Mouse (Mus musculus) bone marrow, adult 2 months (tissue): Measurements from ENCODE around the gene Spatc1l. TPM values are rescaled to one million over a fixed set of nuclear protein-coding genes. Genes with fewer than 3 reads are reported as not detected.

ENCODE experiments used
- H3K27ac ChIP-seq: fragments of 200-500 bp; 2 replicates; pipeline ENCODE4 v1.5.1; 2012; ENCODE audit warnings: low read depth, mild to moderate bottlenecking, control low read depth, inconsistent platforms, low read length; ENCODE audit not compliant: control insufficient read depth, poor library complexity, insufficient read depth
- H3K4me1 ChIP-seq: fragments of 200-500 bp; 2 replicates; pipeline ENCODE4 v1.6.1; 2011; ENCODE audit warnings: low read length; ENCODE audit not compliant: control insufficient read depth, insufficient read depth
- H3K4me3 ChIP-seq: fragments of 200-500 bp; replicated peaks from 2 replicates; pipeline ENCODE3; 2011; ENCODE audit warnings: mild to moderate bottlenecking, low read depth, low read length, control low read depth; ENCODE audit not compliant: control insufficient read depth
- CTCF ChIP-seq: fragments of 200-500 bp; IDR thresholded peaks from 2 replicates; pipeline ENCODE4 v1.5.1; 2011; ENCODE audit warnings: low read length, control low read depth; ENCODE audit not compliant: control insufficient read depth, insufficient read depth
- POLR2A ChIP-seq: fragments of 200-500 bp; IDR thresholded peaks from 2 replicates; pipeline ENCODE4 v1.6.1; 2011; ENCODE audit warnings: low read depth, mild to moderate bottlenecking, control low read depth, low read length, borderline replicate concordance; ENCODE audit not compliant: control insufficient read depth
- WGBS: fragments of 180-500 bp; shearing (Covaris S2); methylation state at CpG from one replicate; pipeline ENCODE4 v1.1.7; 2018; 5-methylcytosine and 5-hydroxymethylcytosine counted together
- polyA plus RNA-seq: library from polyadenylated mRNA; stranded (reverse); fragments of >200 nt; gene quantifications from 2 replicates; pipeline ENCODE4 v1.2.4, GENCODE M21; 2011; ENCODE audit warnings: low replicate concordance; ENCODE audit not compliant: missing spikeins, insufficient read depth, insufficient read length

Spatc1l gene
- polyA plus RNA-seq, 1 experiment = not detected

DNA sequence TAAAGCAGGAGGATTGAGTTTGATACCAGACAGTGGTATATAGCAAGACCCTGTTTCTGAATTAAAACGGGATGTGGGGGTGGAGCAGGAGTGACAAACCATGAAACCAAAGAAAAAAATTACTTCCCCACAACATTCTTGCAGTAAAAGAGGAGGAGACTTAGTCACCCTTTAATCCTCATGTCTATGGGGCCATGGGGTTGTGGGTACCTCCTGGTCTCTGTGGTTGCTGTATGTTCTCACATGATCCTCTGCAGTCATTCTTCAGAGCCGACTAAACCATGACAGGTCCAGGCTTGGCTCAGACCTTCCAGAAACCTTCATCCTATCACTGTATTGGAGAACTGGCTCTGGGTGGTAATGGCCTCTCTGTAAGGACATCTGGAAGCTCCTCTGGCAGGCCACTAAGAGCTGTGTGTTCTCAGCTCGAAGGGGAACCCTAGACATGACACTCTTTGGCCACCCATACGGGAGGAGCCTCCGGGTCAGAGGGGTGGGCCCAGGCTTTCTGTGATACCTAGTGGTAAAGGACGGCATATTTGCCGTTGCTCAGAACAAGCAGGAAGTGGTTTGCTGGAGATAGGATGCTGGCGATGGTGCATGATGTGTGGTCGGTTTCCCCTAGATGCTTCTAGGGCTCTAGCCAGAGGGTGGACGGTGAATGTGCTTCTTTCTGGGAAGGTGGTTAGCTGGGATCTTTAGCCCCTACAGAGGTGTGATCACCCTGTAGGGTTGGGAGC, 19.3 kb upstream of the Spatc1l start:
- Histone ChIP-seq H3K27ac (no peak overlapping the region), H3K4me1 (peaks cover 2% of the 10 kb centered on the region; the same call in 1 of the 2 replicates), H3K4me3 (no peak overlapping the region)
- WGBS = 8% methylated on average over 10 of the region's 10 CpGs
- TF ChIP-seq POLR2A (no peak), CTCF (no peak)

DNA sequence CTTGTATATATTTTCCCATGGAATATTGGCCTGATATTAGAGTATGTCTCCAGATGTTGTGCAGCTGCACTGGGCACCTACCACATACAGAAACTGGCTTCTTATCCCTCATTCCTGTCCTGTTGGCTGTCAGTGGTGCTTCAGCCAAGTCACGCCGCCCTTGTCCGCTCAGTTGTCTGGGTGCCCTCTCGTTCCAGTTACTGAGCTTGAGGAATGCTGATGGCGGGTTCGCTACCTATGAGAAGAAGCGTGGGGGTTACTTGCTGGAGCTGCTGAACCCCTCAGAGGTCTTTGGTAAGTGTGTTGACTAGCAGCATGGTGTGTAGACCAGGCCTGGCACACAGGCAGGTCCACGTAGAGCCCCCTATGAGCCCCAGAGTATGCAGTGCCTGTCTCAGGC, 15.5 kb upstream of the Spatc1l start:
- no peak overlapping the region for H3K4me3 ChIP-seq
- TF ChIP-seq POLR2A = no peak
- no peak for TF ChIP-seq CTCF
- H3K4me1 ChIP-seq = peaks cover 2% of the 10 kb centered on the region; the same call in 1 of the 2 replicates
- H3K27ac ChIP-seq = no peak overlapping the region
- WGBS = 94% methylated on average over 8 of the region's 8 CpGs

DNA sequence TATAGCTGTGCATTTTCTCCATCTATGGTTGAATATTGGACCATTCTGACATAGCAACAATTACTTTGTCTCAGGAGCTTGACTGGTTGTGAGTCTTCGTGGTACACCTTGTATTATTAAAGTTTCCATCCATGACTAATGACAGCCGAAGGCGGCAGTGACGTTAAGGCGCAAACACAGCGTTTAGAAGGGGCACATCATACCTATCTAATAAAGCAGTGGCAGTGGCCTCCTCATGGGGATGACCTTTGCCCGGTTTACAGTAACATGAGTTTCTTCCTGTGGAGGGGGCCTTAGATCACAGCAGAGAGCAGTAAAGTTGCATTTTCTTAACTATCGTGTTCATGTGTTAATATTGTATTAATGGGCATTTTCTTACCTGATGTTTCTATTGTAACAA, 13.9 kb upstream of the Spatc1l start:
- no peak overlapping the region for H3K27ac ChIP-seq
- no peaks in the 10 kb centered on the region for H3K4me1 ChIP-seq
- TF ChIP-seq CTCF (no peak), POLR2A (no peak)
- H3K4me3 ChIP-seq = no peak overlapping the region
- WGBS = 91% methylated on average over 8 of the region's 8 CpGs

DNA sequence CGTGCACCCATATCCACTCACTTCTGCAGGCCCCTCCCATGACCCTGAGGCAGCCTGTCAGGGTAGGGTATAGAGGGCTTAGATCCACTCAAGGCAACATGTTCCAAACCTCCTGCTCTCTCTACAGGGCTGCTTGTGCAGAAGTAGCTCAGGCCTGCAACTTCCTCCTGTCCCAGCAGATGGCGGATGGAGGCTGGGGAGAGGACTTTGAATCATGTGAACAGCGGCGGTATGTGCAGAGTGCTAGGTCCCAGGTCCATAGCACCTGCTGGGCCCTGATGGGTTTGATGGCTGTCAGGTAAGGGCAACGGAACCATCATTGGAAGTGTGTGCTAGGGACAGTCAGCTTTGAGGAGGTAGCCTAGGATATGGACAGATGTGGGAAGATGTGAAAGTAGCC, 11.6 kb upstream of the Spatc1l start:
- TF ChIP-seq CTCF = peak; percentile 16; the same call in 1 of the 2 replicates
- no peak for TF ChIP-seq POLR2A
- WGBS = 87% methylated on average over 5 of the region's 5 CpGs
- H3K4me1 ChIP-seq = no peaks in the 10 kb centered on the region

DNA sequence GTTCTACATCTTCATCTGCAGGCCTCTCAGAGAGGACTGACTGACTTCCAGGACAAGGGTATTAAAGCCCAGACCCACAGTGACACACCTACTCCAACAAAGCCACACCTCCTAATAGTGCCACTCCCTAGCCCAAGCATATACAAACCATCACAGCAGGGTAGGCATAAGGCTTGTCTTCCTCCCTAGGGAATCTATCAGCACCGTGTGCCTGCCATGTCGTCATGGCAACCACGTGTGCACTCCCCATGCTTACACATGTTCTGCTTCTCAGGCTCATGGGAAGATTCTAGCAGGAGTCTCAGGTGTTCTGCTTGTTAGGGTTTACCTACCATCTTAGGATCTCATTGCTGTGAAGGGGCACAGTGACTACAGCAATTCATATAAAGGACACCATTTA, 10.5 kb upstream of the Spatc1l start:
- no peaks in the 10 kb centered on the region for H3K4me1 ChIP-seq
- no peak overlapping the region for H3K27ac ChIP-seq
- H3K4me3 ChIP-seq = no peak overlapping the region
- TF ChIP-seq CTCF (no peak), POLR2A (no peak)
- WGBS = 80% methylated on average over 3 of the region's 3 CpGs

More for the DNA sequence above, 11.6 kb upstream of the Spatc1l start:
- Histone ChIP-seq H3K4me3 (no peak overlapping the region), H3K27ac (no peak overlapping the region)

DNA sequence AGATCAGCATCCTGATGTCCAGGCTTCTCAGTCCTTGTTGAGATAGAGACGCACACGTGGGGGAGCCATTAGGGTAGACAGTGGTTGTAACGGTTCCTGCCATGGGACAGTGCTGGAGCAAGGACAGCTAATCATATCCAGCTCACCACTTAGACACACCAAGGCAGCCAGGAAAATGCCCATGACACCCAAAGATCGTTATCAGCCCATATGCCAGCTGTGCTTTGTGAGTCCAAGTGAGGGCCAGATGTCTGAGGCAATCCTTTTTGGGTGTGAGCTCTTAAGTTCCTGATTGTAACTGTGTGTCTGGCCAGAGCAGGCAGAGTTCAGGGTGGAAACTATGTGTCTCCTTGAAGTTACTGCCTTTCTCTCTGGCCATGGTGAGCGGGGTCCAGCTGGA, 8.0 kb upstream of the Spatc1l start:
- WGBS = 80% methylated on average over 5 of the region's 5 CpGs
- no peak overlapping the region for H3K27ac ChIP-seq
- TF ChIP-seq POLR2A (no peak), CTCF (no peak)
- no peak overlapping the region for H3K4me3 ChIP-seq
- H3K4me1 ChIP-seq = no peaks in the 10 kb centered on the region

DNA sequence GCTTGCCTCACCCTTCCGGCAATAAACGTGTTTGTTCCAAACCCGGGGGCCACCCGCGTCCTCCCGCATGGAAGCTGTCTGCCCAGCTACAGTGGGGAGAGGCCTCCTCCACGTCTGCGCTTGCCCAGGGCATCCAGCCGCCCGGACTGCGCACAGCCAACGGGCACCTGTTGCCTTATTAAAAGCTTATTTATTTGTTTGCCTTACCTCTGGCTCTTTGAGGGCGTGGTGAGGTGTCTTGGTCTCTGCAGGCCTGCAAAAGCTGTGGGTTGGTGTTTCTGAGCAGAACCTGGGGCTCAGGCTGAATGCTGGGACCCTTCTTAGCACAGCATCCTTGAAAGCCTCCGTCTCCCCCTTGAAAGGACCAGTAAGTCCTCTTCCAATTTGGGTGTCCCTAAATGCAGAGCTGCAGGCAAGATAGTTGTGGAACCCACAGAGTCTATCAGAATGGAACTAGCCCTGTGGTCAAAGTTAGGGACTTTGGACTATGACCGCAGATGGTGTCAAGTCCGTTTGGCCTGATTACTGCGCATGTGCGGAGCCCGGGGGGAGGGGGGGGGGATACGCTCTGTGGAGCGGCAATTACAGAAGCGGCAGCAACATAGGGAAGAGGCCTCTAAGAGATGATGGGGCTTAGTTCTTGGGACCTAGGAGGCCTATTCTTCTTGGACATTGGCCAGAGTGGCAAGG, 8.1 kb downstream of the Spatc1l start:
- Histone ChIP-seq H3K4me3 (no peak overlapping the region), H3K27ac (no peak overlapping the region), H3K4me1 (no peaks in the 10 kb centered on the region)
- TF ChIP-seq CTCF (no peak), POLR2A (no peak)
- 89% methylated on average over 22 of the region's 22 CpGs for WGBS

DNA sequence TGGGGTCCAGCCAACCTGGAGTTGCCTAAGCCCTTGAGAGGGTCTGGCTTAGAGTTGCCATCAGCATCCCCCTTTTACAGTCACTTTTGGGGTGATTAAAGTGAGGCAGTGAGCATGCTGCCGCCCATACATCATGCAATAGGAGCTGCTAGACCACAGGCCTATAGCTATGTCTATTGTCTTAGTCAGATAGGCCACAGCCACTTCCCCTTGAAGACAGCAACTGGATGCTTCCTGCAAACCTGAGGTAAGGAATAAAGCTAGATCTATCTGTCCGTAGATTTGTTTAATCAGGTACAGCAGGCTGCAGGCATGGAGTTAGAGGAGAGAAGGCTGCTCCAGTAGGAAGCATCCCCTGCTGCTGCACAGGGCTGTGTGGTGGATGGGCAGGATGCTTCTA, 9.0 kb downstream of the Spatc1l start:
- WGBS = 29% methylated on average over 2 of the region's 2 CpGs
- TF ChIP-seq CTCF (no peak), POLR2A (no peak)
- Histone ChIP-seq H3K4me1 (no peaks in the 10 kb centered on the region), H3K4me3 (no peak overlapping the region), H3K27ac (no peak overlapping the region)

DNA sequence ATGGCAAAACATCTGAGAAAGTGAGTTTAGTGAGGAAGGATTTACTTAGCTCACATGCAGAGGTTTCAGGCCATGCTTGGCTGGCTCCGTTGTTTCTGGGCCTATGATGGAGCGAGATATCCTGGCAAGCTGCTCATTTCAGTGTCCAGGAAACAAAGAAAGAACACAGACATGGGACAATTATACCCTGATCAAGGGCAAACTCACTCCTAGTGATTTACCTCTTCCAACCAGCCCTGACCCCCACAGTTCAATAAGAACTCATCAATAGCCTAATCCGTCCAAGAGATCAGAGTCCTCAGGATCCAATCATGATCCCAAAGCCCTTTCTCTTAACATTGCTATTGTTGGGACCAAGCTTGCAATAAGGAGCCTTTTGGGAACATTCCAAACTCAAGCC, 10.1 kb downstream of the Spatc1l start:
- Histone ChIP-seq H3K4me3 (no peak overlapping the region), H3K4me1 (no peaks in the 10 kb centered on the region), H3K27ac (no peak overlapping the region)
- TF ChIP-seq POLR2A = no peak
- TF ChIP-seq CTCF = no peak
- 78% methylated on average over 3 of the region's 3 CpGs for WGBS
